Mouse (Mus musculus) cerebellum, adult 2 months (tissue): ENCODE results near the gene Klf2.

Experiments
- CTCF ChIP-seq: fragments of 200-500 bp; IDR thresholded peaks from 2 replicates; pipeline ENCODE4 v1.5.1; 2011; ENCODE audit warnings: low read depth, mild to moderate bottlenecking, control low read depth, low read length, moderate library complexity, borderline replicate concordance; ENCODE audit not compliant: insufficient read depth
- POLR2A ChIP-seq: fragments of 200-500 bp; IDR thresholded peaks from 2 replicates; pipeline ENCODE4 v1.6.1; 2011; ENCODE audit warnings: low read length, control low read depth, borderline replicate concordance; ENCODE audit not compliant: insufficient read depth

DNA sequence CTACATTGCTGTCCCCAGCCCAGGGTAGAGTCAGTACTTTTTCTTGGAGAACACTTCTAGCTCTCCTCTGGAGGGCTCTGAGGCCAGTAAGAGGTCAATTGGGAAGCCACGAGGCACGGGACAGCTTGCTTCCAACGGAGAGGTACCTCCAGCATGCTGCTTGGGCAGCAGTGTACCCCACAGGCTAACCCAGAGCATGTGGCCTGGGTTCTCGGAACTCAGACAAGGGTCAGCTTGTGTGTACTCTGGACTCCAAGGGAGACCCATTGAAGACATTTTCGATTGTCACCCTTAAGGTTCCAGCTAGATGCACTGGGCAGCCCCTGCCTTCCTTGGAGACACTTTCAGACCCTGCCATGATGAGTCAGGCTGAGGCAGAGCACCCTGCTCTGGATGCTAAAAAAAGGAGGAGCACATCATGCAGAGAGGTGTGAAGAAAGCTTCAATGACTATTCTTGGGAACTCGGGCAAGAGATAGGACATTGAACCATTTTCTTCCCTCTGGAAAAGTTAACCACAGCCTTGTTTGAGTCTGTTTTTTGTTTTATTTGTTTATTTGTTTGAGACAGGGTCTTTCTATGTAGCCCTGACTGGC, 4.4 kb downstream of the Klf2 start:
- no peak for TF ChIP-seq POLR2A
- TF ChIP-seq CTCF: no peak
